Mouse (Mus musculus): Measurements from ENCODE around the gene Ptprm. TPM values are rescaled to one million over a fixed set of nuclear protein-coding genes. Genes with fewer than 3 reads are reported as not detected.

Gene Ptprm
- total RNA-seq, 2 experiments from 2014 or later: 29.3 to 34.4 TPM

GRCm38 (mm10) chr17:67287501-67287900 is 66.8 kb downstream of the Ptprm start:
- DNase-seq: no peak

GRCm38 (mm10) chr17:67281640-67282170 is 72.6 kb downstream of the Ptprm start:
- no peak for DNase-seq

- no peak for DNase-seq
These were observed 76.9 kb downstream of the Ptprm start for GRCm38 (mm10) chr17:67277124-67277910.

- peak; percentile 51 to 58 for DNase-seq
These were observed 79.6 kb downstream of the Ptprm start for GRCm38 (mm10) chr17:67274531-67275094.

- DNase-seq: no peak
These were observed 81.3 kb downstream of the Ptprm start for GRCm38 (mm10) chr17:67272928-67273327.

GRCm38 (mm10) chr17:67268475-67269080 is 85.7 kb downstream of the Ptprm start:
- no peak for DNase-seq

GRCm38 (mm10) chr17:67266270-67266669 is 88.0 kb downstream of the Ptprm start:
- DNase-seq: peak in 1 of 2 experiments; percentile 16

GRCm38 (mm10) chr17:67265520-67265919 is 88.7 kb downstream of the Ptprm start:
- DNase-seq: no peak

GRCm38 (mm10) chr17:67264716-67265115 is 89.5 kb downstream of the Ptprm start:
- peak; percentile 19 to 48 for DNase-seq

- DNase-seq: no peak
These were observed 91.2 kb downstream of the Ptprm start for GRCm38 (mm10) chr17:67263024-67263423.

GRCm38 (mm10) chr17:67260016-67260415 is 94.2 kb downstream of the Ptprm start:
- DNase-seq: no peak

GRCm38 (mm10) chr17:67257780-67258179 is 96.5 kb downstream of the Ptprm start:
- no peak for DNase-seq

- no peak for DNase-seq
These were observed 98.1 kb downstream of the Ptprm start for GRCm38 (mm10) chr17:67256171-67256570.

- no peak for DNase-seq
These were observed 100.8 kb downstream of the Ptprm start for GRCm38 (mm10) chr17:67253445-67253844.

GRCm38 (mm10) chr17:67252992-67253391 is 101.3 kb downstream of the Ptprm start:
- DNase-seq: no peak

- no peak for DNase-seq
These were observed 108.9 kb downstream of the Ptprm start for GRCm38 (mm10) chr17:67245273-67245875.

- DNase-seq: no peak
These were observed 111.3 kb downstream of the Ptprm start for GRCm38 (mm10) chr17:67242774-67243495.

- no peak for DNase-seq
These were observed 112.1 kb downstream of the Ptprm start for GRCm38 (mm10) chr17:67241951-67242773.

GRCm38 (mm10) chr17:67238866-67239265 is 115.4 kb downstream of the Ptprm start:
- no peak for DNase-seq

GRCm38 (mm10) chr17:67237407-67237806 is 116.8 kb downstream of the Ptprm start:
- no peak for DNase-seq

GRCm38 (mm10) chr17:67233063-67233462 is 121.2 kb downstream of the Ptprm start:
- peak in 1 of 2 experiments; percentile 10 for DNase-seq

All from adrenal gland, postnatal 36 days (tissue).